Mouse (Mus musculus): Measurements from ENCODE around the gene Tbc1d30.
"Not testable (repeated sequence)": the region's sequence is repeated elsewhere in the genome, so short reads cannot be mapped to it uniquely, and the experiment has no call there.

Gene Tbc1d30

GRCm38 (mm10) chr10:121364801-121365564 is 13.9 kb upstream of the Tbc1d30 start, which contains the start of gene Gns:
Gene Gns (plus strand): TSS chr10:121365090.
- DNase-seq: peak; percentile 87

- DNase-seq: no peak
Measured at GRCm38 (mm10) chr10:121364306-121364705, 13.2 kb upstream of the Tbc1d30 start.

GRCm38 (mm10) chr10:121363201-121363600 is 12.1 kb upstream of the Tbc1d30 start:
- DNase-seq: no peak

- no peak for DNase-seq
Measured at GRCm38 (mm10) chr10:121360358-121360757, 9.3 kb upstream of the Tbc1d30 start.

- no peak for DNase-seq
Measured at GRCm38 (mm10) chr10:121351692-121352290, 713 bp upstream of the Tbc1d30 start.

GRCm38 (mm10) chr10:121350357-121351065 is 567 bp downstream of the Tbc1d30 start:
- DNase-seq: no peak

GRCm38 (mm10) chr10:121349244-121349643 is 1.8 kb downstream of the Tbc1d30 start:
- no peak for DNase-seq

- DNase-seq: no peak
Measured at GRCm38 (mm10) chr10:121343867-121344266, 7.2 kb downstream of the Tbc1d30 start.

GRCm38 (mm10) chr10:121342260-121342659 is 8.8 kb downstream of the Tbc1d30 start:
- no peak for DNase-seq

- DNase-seq: no peak
Measured at GRCm38 (mm10) chr10:121340754-121341593, 10.1 kb downstream of the Tbc1d30 start.

GRCm38 (mm10) chr10:121336536-121336935 is 14.5 kb downstream of the Tbc1d30 start:
- not testable (repeated sequence) for DNase-seq

- peak; percentile 78 for DNase-seq
Measured at GRCm38 (mm10) chr10:121334576-121334975, 16.5 kb downstream of the Tbc1d30 start.

GRCm38 (mm10) chr10:121330940-121331339 is 20.1 kb downstream of the Tbc1d30 start:
- peak; percentile 75 for DNase-seq

GRCm38 (mm10) chr10:121329586-121329985 is 21.5 kb downstream of the Tbc1d30 start:
- no peak for DNase-seq

- no peak for DNase-seq
Measured at GRCm38 (mm10) chr10:121326167-121326566, 24.9 kb downstream of the Tbc1d30 start.

GRCm38 (mm10) chr10:121323493-121323892 is 27.6 kb downstream of the Tbc1d30 start:
- no peak for DNase-seq

- no peak for DNase-seq
Measured at GRCm38 (mm10) chr10:121318397-121318950, 32.6 kb downstream of the Tbc1d30 start.

- no peak for DNase-seq
Measured at GRCm38 (mm10) chr10:121316361-121316760, 34.7 kb downstream of the Tbc1d30 start.

- DNase-seq: no peak
Measured at GRCm38 (mm10) chr10:121315321-121316283, 35.5 kb downstream of the Tbc1d30 start.

GRCm38 (mm10) chr10:121314186-121314585 is 36.9 kb downstream of the Tbc1d30 start:
- DNase-seq: no peak

- no peak for DNase-seq
Measured at GRCm38 (mm10) chr10:121313049-121313448, 38.0 kb downstream of the Tbc1d30 start.

All from thymus, postnatal 14 days (tissue).